20 mouse cellular contexts compared by ENCODE assay signal in genomic region chr16:94566124-94566523, GRCm38 (mm10). TPM values are rescaled to one million over a fixed set of nuclear protein-coding genes. Genes with fewer than 3 reads are reported as not detected.
DNase-seq lines count a peak whose midpoint lies in the region; ATAC-seq and TF ChIP-seq lines count a peak whose summit lies in the region.
"Had no signal": no experiment of that assay in that cellular context is flagged by ENCODE, and none has a peak within 500 bp of the region (broad histone marks: within the 10 kb centered on the region; RNA-seq: fewer than 3 reads in every experiment).

No protein-coding gene starts in this region.

- no peak overlapping the region for H3K9ac ChIP-seq in embryonic facial prominence, embryonic 13.5 days
- no peak overlapping the region for H3K9ac ChIP-seq in lung, postnatal 0 days (replicated peaks; ENCODE audit: low read depth)
- H3K9ac ChIP-seq: embryonic facial prominence, embryonic 15.5 days; forebrain, embryonic 15.5 days; hindbrain, embryonic 12.5 days had no signal

- H3K4me3 ChIP-seq in embryonic facial prominence, embryonic 13.5 days = no peak overlapping the region
- no peak overlapping the region for H3K4me3 ChIP-seq in embryonic facial prominence, embryonic 10.5 days
- no peak overlapping the region for H3K4me3 ChIP-seq in lung, postnatal 0 days (ENCODE audit: low read depth, low read length)
- H3K4me3 ChIP-seq in lung, adult 2 months (replicated peaks; ENCODE audit: extremely low read depth, low read depth, low read length) = no peak overlapping the region
- no peak overlapping the region for H3K4me3 ChIP-seq in hindbrain, embryonic 10.5 days
- H3K4me3 ChIP-seq: embryonic facial prominence, embryonic 15.5 days; erythroblast, embryonic 14.5 days; forebrain, embryonic 15.5 days; heart, adult 2 months; hindbrain, embryonic 12.5 days had no signal

- no peak for DNase-seq in embryonic facial prominence, embryonic 10.5 days (ENCODE audit: low spot score)
- peak; percentile 22 for DNase-seq in kidney, postnatal 14 days
- DNase-seq in kidney, adult 9 months = no peak
- peak; percentile 41 for DNase-seq in lung, postnatal 0 days (ENCODE audit: low spot score)
- no peak for DNase-seq in lung, adult 2 months
- DNase-seq in hindbrain, embryonic 10.5 days (ENCODE audit: low spot score) = no peak
- DNase-seq: B cell, adult 2 months; cerebellum, postnatal 25 days; gastrocnemius, postnatal 36 days; heart, adult 2 months; heart, postnatal 36 days had no signal

- H3K4me1 ChIP-seq in embryonic facial prominence, embryonic 13.5 days = peaks cover 7% of the 10 kb centered on the region; the same call in 1 of the 2 replicates
- peaks cover 11% of the 10 kb centered on the region for H3K4me1 ChIP-seq in embryonic facial prominence, embryonic 10.5 days
- peaks cover 3% of the 10 kb centered on the region; the same call in 1 of the 2 replicates for H3K4me1 ChIP-seq in lung, postnatal 0 days (ENCODE audit: insufficient read depth, low read depth, low read length)
- H3K4me1 ChIP-seq in lung, adult 2 months (ENCODE audit: control insufficient read depth, insufficient read depth, low read length) = peaks cover 5% of the 10 kb centered on the region; the same call in 1 of the 2 replicates
- H3K4me1 ChIP-seq in hindbrain, embryonic 10.5 days (replicated peaks) = peaks cover 12% of the 10 kb centered on the region
- H3K4me1 ChIP-seq: embryonic facial prominence, embryonic 15.5 days had no signal

- no peak for TF ChIP-seq CTCF in lung, postnatal 0 days (IDR thresholded peaks at IDR 0.05)
- TF ChIP-seq CTCF in lung, adult 2 months (IDR thresholded peaks at IDR 0.05; ENCODE audit: insufficient read depth, low read length) = no peak

- H3K27ac ChIP-seq in embryonic facial prominence, embryonic 13.5 days = peak overlapping the region; percentile 48; the same call in 1 of the 2 replicates
- no peak overlapping the region for H3K27ac ChIP-seq in embryonic facial prominence, embryonic 10.5 days (replicated peaks)
- no peak overlapping the region for H3K27ac ChIP-seq in lung, postnatal 0 days (ENCODE audit: low read length)
- H3K27ac ChIP-seq in hindbrain, embryonic 10.5 days = no peak overlapping the region
- H3K27ac ChIP-seq: embryonic facial prominence, embryonic 15.5 days; forebrain, embryonic 15.5 days; heart, adult 2 months; hindbrain, embryonic 12.5 days had no signal

- no peaks in the 10 kb centered on the region for H3K36me3 ChIP-seq in embryonic facial prominence, embryonic 13.5 days
- H3K36me3 ChIP-seq in embryonic facial prominence, embryonic 10.5 days (replicated peaks) = no peaks in the 10 kb centered on the region
- H3K36me3 ChIP-seq in lung, postnatal 0 days (ENCODE audit: insufficient read depth, low read length) = no peaks in the 10 kb centered on the region
- no peaks in the 10 kb centered on the region for H3K36me3 ChIP-seq in hindbrain, embryonic 10.5 days
- H3K36me3 ChIP-seq: embryonic facial prominence, embryonic 15.5 days; forebrain, embryonic 15.5 days; G1E; hindbrain, embryonic 12.5 days had no signal

- H3K27me3 ChIP-seq in embryonic facial prominence, embryonic 13.5 days = no peaks in the 10 kb centered on the region
- no peaks in the 10 kb centered on the region for H3K27me3 ChIP-seq in embryonic facial prominence, embryonic 10.5 days (replicated peaks; ENCODE audit: low read depth, poor library complexity, severe bottlenecking)
- no peaks in the 10 kb centered on the region for H3K27me3 ChIP-seq in lung, postnatal 0 days (replicated peaks; ENCODE audit: insufficient read depth, low read length)
- no peaks in the 10 kb centered on the region for H3K27me3 ChIP-seq in hindbrain, embryonic 10.5 days (ENCODE audit: insufficient read depth, poor library complexity, severe bottlenecking)
- H3K27me3 ChIP-seq: embryonic facial prominence, embryonic 15.5 days; forebrain, embryonic 15.5 days; hindbrain, embryonic 12.5 days had no signal

- TF ChIP-seq EP300 in lung, postnatal 0 days (IDR thresholded peaks at IDR 0.05) = no peak

- no peak for TF ChIP-seq POLR2A in lung, adult 2 months (IDR thresholded peaks at IDR 0.05; ENCODE audit: borderline replicate concordance, extremely low read depth, low read depth, low read length)

- 59% methylated on average over 8 of the region's 8 CpGs for WGBS in embryonic facial prominence, embryonic 13.5 days
- 64% methylated on average over 8 of the region's 8 CpGs for WGBS in embryonic facial prominence, embryonic 10.5 days
- 11% methylated on average over 8 of the region's 8 CpGs for WGBS in lung, postnatal 0 days
- 22% methylated on average over 8 of the region's 8 CpGs for WGBS in lung, adult 2 months
- 79% methylated on average over 8 of the region's 8 CpGs for WGBS in hindbrain, embryonic 10.5 days

- H3K9me3 ChIP-seq in embryonic facial prominence, embryonic 13.5 days = no peaks in the 10 kb centered on the region
- no peaks in the 10 kb centered on the region for H3K9me3 ChIP-seq in embryonic facial prominence, embryonic 10.5 days
- H3K9me3 ChIP-seq in lung, postnatal 0 days (ENCODE audit: low read length) = no peaks in the 10 kb centered on the region
- H3K9me3 ChIP-seq in hindbrain, embryonic 10.5 days = no peaks in the 10 kb centered on the region
- H3K9me3 ChIP-seq: embryonic facial prominence, embryonic 15.5 days; forebrain, embryonic 15.5 days; G1E; hindbrain, embryonic 12.5 days had no signal

- ATAC-seq in embryonic facial prominence, embryonic 13.5 days (ENCODE audit: insufficient number of reproducible peaks, insufficient read depth, low FRiP score, low TSS enrichment, low read depth) = no peak
- no peak for ATAC-seq in lung, postnatal 0 days
- ATAC-seq: CD4-positive, CD25-positive, alpha-beta regulatory T cell, adult 4 months; forebrain, embryonic 15.5 days; hindbrain, embryonic 16.5 days; inflammation-experienced regulatory T-cells, adult 6 months had no signal

- H3K4me2 ChIP-seq in embryonic facial prominence, embryonic 13.5 days = no peak overlapping the region
- H3K4me2 ChIP-seq in lung, postnatal 0 days (replicated peaks; ENCODE audit: low read depth, low read length) = no peak overlapping the region
- H3K4me2 ChIP-seq: embryonic facial prominence, embryonic 15.5 days; forebrain, embryonic 15.5 days; hindbrain, embryonic 12.5 days had no signal

RNA-seq across cellular contexts. Expression of gene Dyrk1a, which starts 3.7 kb away (rescaled TPM):
- polyA plus RNA-seq in embryonic facial prominence, embryonic 13.5 days (2015; fragmentation: Nextera tagmentation; extraction: Ambion mirVana) = 11.0 and 11.1 TPM in 2 replicates
- polyA plus RNA-seq in embryonic facial prominence, embryonic 10.5 days (2016; fragmentation: Nextera tagmentation; extraction: Ambion mirVana) = 9.5 and 10.0 TPM in 2 replicates
- polyA plus RNA-seq in lung, postnatal 0 days (2015; fragmentation: Nextera tagmentation; extraction: Ambion mirVana) = 7.7 and 8.0 TPM in 2 replicates
- 26.1 and 32.4 TPM in 2 replicates for polyA plus RNA-seq in lung, adult 2 months (2012; rRNA removed)
- 7.8 and 9.5 TPM in 2 replicates for polyA plus RNA-seq in hindbrain, embryonic 10.5 days (2016; fragmentation: Nextera tagmentation; extraction: Ambion mirVana)

RNA-seq across cellular contexts. Expression of gene Vps26c, which starts 39.5 kb away (rescaled TPM):
- polyA plus RNA-seq in embryonic facial prominence, embryonic 13.5 days (2015; fragmentation: Nextera tagmentation; extraction: Ambion mirVana) = 49.4 and 53.5 TPM in 2 replicates
- polyA plus RNA-seq in embryonic facial prominence, embryonic 10.5 days (2016; fragmentation: Nextera tagmentation; extraction: Ambion mirVana) = 53.9 and 59.4 TPM in 2 replicates
- 46.6 and 47.5 TPM in 2 replicates for polyA plus RNA-seq in lung, postnatal 0 days (2015; fragmentation: Nextera tagmentation; extraction: Ambion mirVana)
- polyA plus RNA-seq in lung, adult 2 months (2012; rRNA removed) = 25.8 and 40.7 TPM in 2 replicates
- polyA plus RNA-seq in hindbrain, embryonic 10.5 days (2016; fragmentation: Nextera tagmentation; extraction: Ambion mirVana) = 58.8 and 60.5 TPM in 2 replicates

Comparison
In these comparisons a context has a peak if more than half of its experiments do, and no peak if none do; other contexts are left out.
1. DNase-seq: peak in kidney, postnatal 14 days (single experiment) and lung, postnatal 0 days (single experiment); none in embryonic facial prominence, embryonic 10.5 days (single experiment), kidney, adult 9 months (single experiment), lung, adult 2 months (single experiment) and hindbrain, embryonic 10.5 days (single experiment).